Mouse (Mus musculus): Measurements from ENCODE around the gene Pde4dip.

DNA sequence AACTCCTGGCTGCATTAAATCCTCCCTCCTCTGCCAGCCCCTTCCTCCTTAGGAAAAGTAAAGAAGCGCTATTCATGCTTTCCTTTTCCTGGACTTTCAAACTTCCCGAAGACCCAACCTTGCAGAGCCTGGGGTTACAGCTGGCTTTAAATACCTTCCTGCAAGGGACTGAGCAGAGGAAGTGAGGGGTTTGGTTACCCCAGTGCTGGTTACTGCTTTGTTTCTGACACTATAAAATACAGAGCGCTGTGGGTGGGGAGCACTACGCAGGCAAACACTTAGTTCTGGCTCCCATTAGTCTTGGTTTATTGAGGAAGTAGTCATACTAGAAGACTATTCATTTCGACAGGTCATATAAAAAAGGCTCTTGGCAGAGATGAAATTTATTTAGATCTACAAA, 128.7 kb downstream of the Pde4dip start:
- TF ChIP-seq TAL1 (IDR thresholded peaks at IDR 0.05; ENCODE audit: low read length) (no peak), GATA1 (IDR thresholded peaks at IDR 0.05; ENCODE audit: low read length) (no peak)

All from erythroblast, embryonic 14.5 days (primary cell).